Mouse (Mus musculus): ENCODE results near the gene Alg14. TPM values are rescaled to one million over a fixed set of nuclear protein-coding genes. Genes with fewer than 3 reads are reported as not detected.

The Alg14 gene
- total RNA-seq, 2 experiments from 2014 or later: 13.9 to 15.6 TPM

DNA sequence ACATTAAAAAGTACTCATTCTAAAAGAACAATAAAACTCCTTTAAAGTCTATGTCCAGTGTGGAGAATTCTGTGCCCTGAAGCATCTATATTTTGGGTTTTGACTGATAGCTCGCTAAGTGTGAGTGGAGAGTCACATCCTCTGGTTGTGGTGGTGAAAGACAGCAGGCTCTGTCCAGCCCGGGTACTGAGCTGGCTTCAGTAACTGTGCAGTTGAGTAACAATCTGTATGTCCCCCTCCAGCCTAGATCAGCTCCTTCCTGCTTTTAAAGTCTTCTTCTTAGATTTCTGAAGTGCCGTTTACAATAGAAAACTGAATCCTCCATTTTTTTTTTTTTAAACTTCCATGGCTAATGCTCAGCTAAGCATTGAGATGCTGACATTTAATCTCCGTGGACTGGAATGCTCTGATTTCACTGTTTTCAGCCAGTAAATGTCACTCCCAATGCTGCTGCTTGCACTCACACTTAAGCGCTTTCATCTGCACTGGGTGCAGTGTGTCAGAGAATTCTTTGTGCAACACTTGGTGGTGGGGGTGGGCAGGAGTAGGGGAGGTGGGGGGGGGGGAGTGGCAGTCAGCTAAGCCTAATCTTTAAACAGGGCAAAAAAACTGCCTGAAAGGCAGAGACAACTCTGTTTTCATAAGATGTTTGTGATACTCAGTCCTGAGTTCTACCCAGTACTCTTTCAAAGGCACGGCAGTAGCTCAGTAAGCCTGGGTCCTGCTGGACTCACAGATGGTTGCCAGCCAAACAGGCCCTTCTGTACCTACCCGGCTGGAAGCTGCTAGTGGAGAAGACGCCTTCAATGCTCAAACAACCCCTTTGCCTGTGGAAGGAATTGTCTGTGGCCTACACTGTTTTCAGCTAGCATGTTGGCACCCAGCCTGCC is 52.7 kb downstream of the Alg14 start:
- Histone ChIP-seq H3K4me3 (no peak overlapping the region), H3K27ac (no peak overlapping the region)
- DNase-seq (ENCODE audit: extremely low spot score in 1 of 2, low spot score in 2 of 2): no peak
- intact Hi-C loops (cut with DNase I): no loop called here
- no peak for TF ChIP-seq CTCF (IDR thresholded peaks at IDR 0.05)

DNA sequence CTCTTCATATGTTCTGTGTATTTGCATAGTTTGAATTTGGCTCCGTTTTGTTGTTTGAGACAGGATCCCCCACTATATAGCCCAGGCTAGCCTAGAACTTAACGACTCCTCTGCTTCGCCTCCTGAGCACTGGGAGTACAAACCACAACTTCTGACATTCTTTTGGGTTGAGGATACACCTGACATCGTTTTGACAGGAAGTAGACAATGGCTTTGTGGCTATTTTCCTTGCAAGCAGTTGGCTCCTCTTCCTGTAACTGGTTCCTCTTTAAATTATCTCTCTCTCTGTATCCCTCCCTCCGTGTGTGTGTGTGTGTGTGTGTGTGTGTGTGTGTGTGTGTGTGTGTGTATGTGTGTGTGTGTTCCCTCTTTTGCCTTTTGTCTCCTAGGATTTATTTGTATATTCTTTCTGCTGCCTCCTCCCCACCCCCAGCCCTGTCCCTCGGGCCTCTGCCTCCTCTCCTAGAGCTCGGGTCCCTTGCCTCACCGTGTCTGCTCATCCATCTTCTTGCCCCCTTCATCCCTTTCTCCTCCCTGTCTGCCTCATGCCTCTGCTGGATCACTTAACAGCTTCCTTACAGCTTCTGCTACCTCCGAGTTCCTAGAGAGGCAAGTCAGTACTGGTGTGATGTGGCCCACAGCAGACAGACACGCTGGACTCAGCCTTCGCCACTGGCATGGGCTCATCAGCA is 53.5 kb downstream of the Alg14 start:
- Histone ChIP-seq H3K27ac (no peak overlapping the region), H3K4me3 (no peak overlapping the region)
- no peak for TF ChIP-seq CTCF (IDR thresholded peaks at IDR 0.05)
- intact Hi-C loops (cut with DNase I): no loop called here
- no peak for DNase-seq (ENCODE audit: extremely low spot score in 1 of 2, low spot score in 2 of 2)

DNA sequence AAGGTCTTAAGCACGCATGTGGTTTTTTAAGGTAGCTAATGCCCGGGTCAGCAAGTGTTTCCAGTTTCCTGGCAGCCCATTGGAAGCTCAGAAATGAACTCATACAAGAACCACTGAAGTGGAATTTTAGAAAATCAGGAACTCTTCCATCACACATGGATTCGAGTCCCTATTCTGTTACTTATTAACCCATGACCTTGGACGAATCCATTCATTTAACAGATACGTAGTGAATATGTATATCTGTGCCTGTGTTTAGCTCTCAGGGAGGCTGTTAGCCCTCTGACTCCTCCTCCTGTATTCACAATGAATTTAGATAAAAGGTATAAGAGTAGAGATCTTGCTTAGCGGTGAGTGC is 54.0 kb downstream of the Alg14 start:
- no peak overlapping the region for H3K27ac ChIP-seq
- H3K4me3 ChIP-seq: no peak overlapping the region
- no peak for TF ChIP-seq CTCF (IDR thresholded peaks at IDR 0.05)
- DNase-seq (ENCODE audit: extremely low spot score in 1 of 2, low spot score in 2 of 2): no peak
- intact Hi-C loops (cut with DNase I): no loop called here

DNA sequence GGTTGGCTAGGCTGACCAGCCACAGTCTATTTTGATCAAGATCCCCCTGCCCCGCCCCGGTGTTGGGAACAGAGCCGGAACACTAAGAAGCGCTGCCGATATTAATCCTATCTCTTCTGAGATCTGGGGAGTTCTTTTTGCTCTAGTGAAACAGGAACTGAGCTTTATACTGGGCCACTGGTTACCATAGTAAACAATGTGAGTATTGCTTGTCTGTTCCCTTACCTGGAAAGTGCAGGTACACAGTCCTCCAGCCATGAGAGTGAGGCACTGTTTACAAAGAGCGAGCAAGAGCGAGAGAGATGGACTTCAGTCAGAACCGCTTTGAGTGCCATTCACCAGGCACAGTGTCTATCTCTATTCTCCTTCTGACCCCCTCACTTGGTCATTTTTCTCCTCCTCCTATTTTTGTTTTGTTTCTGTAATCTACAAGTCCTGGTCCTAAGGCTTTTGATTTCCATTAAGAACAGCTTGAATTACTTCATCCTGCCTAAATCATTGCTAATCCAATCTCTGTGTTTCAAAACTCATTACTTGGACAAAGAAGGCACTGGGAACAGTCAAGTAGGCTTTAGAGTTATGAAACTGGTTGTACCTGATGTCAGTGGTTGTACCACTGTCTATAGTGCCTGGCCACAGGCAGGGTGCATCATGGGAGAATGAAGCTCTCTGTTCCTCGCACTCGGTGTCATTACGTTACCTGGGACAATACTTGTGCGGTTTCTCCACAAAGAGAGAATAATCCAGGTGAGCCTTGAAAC is 55.1 kb downstream of the Alg14 start:
- no peak for TF ChIP-seq CTCF (IDR thresholded peaks at IDR 0.05)
- intact Hi-C loops (cut with DNase I): no loop called here
- DNase-seq (ENCODE audit: extremely low spot score in 1 of 2, low spot score in 2 of 2): no peak
- Histone ChIP-seq H3K27ac (no peak overlapping the region), H3K4me3 (no peak overlapping the region)

DNA sequence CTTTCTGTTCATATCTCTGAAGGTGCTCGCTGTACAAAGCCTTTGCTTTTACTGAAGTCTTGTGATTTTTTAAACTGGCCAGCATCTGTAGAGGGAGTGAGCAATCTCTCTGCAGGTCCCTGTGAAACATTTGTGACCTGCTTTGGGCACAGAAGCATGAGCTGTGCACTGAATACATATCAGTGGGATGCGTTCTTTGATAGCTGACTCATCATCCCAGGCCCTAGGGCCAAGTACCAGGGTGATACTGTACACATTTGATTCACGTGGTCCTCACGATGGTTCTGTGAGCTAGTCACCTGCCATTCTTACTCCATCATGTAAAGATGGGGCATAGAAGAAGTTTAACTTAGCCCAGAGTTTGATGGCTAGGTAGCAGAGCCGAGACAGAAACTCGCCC is 57.2 kb downstream of the Alg14 start:
- intact Hi-C loops (cut with DNase I): no loop called here
- H3K4me3 ChIP-seq: no peak overlapping the region
- no peak for TF ChIP-seq CTCF (IDR thresholded peaks at IDR 0.05)
- no peak overlapping the region for H3K27ac ChIP-seq
- DNase-seq (ENCODE audit: extremely low spot score in 1 of 2, low spot score in 2 of 2): no peak

DNA sequence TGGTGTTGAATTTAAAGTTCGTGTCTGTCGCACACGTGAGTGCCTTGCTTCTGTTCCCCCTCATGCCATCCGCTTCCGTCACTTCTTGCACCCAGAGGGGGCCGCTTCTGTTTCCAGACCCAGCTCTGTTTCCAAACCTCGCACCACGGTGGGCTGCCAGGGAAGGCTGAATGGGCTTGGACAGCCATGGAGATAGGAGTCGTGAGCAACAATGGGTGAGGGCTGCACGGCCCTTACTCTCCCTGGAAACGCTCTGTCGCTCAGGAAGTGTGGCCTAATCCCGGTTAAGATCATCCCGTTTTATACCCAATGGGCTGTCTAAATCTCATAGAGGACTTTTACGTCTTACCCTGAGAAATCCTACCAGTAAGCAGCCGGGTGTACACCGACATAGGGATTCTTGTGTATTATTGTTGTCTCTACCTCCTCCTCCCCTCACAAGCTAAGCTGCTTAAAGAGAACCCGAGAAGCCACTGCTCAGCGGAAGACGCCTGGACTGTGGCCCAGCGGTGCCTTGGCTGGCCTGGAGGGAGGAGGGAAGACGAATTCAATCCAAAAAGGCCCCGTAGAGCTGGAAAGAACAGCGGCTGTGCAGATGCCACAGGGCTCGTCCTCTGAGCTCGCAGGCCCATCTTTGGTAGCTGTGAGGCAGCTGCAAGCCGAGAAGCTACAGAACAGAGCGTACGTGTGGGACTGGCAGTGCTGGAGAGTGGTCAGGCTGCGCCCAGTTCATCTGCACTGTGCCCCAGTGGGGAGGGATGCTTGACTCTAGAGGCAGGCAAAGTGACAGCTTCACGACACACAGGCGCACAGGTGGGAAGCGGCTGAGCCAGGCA is 58.0 kb downstream of the Alg14 start:
- TF ChIP-seq CTCF (IDR thresholded peaks at IDR 0.05): no peak
- no peak overlapping the region for H3K4me3 ChIP-seq
- DNase-seq (ENCODE audit: extremely low spot score in 1 of 2, low spot score in 2 of 2): no peak
- intact Hi-C loops (cut with DNase I): no loop called here
- no peak overlapping the region for H3K27ac ChIP-seq

DNA sequence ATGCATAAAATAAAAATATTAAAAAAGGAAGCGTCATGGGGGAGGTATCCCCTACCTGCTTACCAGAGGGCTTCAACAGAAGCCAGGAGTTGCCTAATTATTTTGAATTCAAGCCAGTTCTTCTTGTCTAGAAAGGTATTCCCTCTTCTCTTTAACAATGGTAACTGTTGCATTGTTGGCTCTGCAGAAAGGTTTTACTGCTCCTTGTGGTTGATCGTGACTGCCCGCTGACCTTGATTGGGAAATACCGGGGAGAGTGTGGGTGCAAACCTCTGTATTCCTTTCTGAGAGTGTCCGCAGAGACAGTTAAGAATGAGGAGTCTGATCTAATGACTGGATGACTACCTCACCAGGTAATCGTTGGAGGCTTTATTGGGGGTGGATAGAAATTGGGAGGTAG is 59.7 kb downstream of the Alg14 start:
- Histone ChIP-seq H3K4me3 (no peak overlapping the region), H3K27ac (no peak overlapping the region)
- no peak for TF ChIP-seq CTCF (IDR thresholded peaks at IDR 0.05)
- intact Hi-C loops (cut with DNase I): no loop called here
- DNase-seq (ENCODE audit: extremely low spot score in 1 of 2, low spot score in 2 of 2): no peak

DNA sequence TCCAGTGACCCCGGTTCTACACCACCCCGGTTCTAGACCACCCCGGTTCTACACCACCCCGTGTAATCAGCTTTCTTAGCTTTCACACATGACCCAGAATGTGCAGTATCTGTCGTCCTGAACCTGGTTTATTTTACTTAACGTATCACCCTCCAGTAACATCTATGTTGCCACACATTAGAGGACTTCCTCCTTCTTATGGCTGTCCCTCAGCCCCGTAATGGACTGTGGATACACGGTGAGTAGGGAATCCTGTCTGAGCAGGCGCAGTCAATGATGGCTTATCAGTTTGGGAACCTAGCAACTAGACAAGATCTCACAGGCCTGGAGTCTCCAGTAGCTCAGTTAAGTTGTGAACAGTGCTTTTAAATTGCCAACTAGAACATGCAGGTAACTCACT is 62.7 kb downstream of the Alg14 start:
- no peak for TF ChIP-seq CTCF (IDR thresholded peaks at IDR 0.05)
- H3K4me3 ChIP-seq: no peak overlapping the region
- no peak overlapping the region for H3K27ac ChIP-seq
- intact Hi-C loops (cut with DNase I): no loop called here
- DNase-seq (ENCODE audit: extremely low spot score in 1 of 2, low spot score in 2 of 2): no peak

DNA sequence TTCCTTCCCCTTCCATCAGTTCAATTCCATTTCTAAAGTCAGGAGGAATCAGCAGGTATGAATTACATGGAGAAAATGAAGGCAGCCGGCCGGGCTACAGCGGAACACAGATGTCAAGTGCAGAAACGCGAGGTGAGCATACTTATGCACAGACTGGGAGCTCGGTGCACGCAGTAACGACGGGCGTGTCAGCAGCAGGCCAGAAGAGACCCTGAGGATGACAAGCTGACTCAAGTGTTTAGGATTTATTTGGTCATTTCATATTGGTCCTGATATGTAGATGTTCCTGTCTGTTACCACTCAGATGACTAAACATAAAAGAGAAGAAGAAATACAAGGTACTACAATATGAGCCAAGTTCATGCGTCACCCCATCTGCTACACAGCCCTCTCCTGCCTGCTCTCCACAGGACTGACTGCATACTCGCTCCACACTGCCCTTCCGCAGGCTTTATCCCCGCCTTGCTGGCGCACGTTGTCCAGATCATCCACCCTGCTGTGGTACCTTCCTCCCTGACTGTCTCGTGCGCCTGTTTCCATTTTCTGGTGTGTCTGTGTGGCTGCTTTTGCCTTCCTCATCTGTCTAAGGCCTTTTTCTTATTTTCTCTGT is 63.4 kb downstream of the Alg14 start:
- no peak for DNase-seq (ENCODE audit: extremely low spot score in 1 of 2, low spot score in 2 of 2)
- TF ChIP-seq CTCF (IDR thresholded peaks at IDR 0.05): no peak
- no peak overlapping the region for H3K27ac ChIP-seq
- H3K4me3 ChIP-seq: no peak overlapping the region
- intact Hi-C loops (cut with DNase I): no loop called here

DNA sequence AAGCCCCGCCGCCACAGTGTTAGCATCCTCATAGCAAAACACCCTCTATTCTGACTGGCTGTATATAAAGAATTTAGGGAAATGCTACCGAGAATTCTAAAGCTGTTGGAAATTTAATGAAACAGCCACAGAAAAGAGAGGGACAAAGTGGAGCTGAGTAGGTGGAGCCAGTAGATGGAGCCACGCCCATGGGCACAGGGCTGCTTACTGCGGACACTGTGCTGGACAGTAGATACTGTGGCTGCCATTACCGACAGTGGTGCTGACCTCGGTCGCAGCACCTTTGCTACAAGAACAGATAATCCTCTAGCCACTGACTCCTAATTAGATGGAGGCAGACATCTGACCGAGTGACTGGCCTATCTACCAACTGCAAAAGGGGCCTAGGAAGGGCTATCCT is 64.0 kb downstream of the Alg14 start:
- no peak for DNase-seq (ENCODE audit: extremely low spot score in 1 of 2, low spot score in 2 of 2)
- intact Hi-C loops (cut with DNase I): no loop called here
- Histone ChIP-seq H3K4me3 (no peak overlapping the region), H3K27ac (no peak overlapping the region)
- TF ChIP-seq CTCF (IDR thresholded peaks at IDR 0.05): no peak

DNA sequence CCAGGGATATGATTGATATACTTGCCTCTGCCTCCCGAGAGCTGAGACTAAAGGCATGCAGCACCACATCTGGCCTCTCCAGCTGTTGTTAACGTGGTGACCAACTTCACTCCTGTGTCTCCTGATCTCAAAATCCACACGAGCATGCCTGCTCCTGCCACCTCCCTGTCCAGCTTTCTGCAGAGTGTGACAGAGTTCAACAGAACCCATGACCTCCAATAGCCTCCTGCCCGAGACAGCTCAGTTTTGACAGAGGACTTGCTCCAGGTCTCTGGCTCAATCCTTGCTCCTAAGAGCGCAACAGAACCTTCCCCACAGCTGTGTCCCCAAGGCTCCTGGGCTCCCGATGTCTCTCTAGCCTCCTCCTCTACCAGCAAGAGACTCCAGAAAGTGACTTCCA is 64.5 kb downstream of the Alg14 start:
- intact Hi-C loops (cut with DNase I): no loop called here

More for the DNA sequence above, 64.5 kb downstream of the Alg14 start:
- Histone ChIP-seq H3K4me3 (no peak overlapping the region), H3K27ac (no peak overlapping the region)
- TF ChIP-seq CTCF (IDR thresholded peaks at IDR 0.05): no peak
- no peak for DNase-seq (ENCODE audit: extremely low spot score in 1 of 2, low spot score in 2 of 2)
